Mouse (Mus musculus) embryonic facial prominence, embryonic 13.5 days (tissue): Measurements from ENCODE around the gene Mafg. TPM values are rescaled to one million over a fixed set of nuclear protein-coding genes. Genes with fewer than 3 reads are reported as not detected.
"Not testable (repeated sequence)": the region's sequence is repeated elsewhere in the genome, so short reads cannot be mapped to it uniquely, and the experiment has no call there.

ENCODE experiments used
- ATAC-seq: fragments of 200-750 bp; cut with Nextera tagmentation; 2 replicates; pipeline ENCODE4 v1.8.0; 2017; ENCODE audit warnings: low read depth; ENCODE audit not compliant: insufficient number of reproducible peaks, insufficient read depth, low FRiP score, low TSS enrichment
- H3K27ac ChIP-seq: fragments of 300-500 bp; sonication (generic); 2 replicates; pipeline ENCODE4 v1.5.1; 2015; ENCODE audit warnings: moderate library complexity, mild to moderate bottlenecking, inconsistent platforms
- H3K27me3 ChIP-seq: fragments of 300-500 bp; sonication (generic); 2 replicates; pipeline ENCODE4 v1.6.1; 2015; ENCODE audit warnings: mild to moderate bottlenecking, inconsistent platforms
- H3K36me3 ChIP-seq: fragments of 300-500 bp; sonication (generic); 2 replicates; pipeline ENCODE4 v1.6.1; 2015; ENCODE audit warnings: mild to moderate bottlenecking, inconsistent platforms
- H3K4me1 ChIP-seq: fragments of 300-500 bp; sonication (generic); 2 replicates; pipeline ENCODE4 v1.6.1; 2015; ENCODE audit warnings: inconsistent platforms
- H3K4me2 ChIP-seq: fragments of 300-500 bp; sonication (generic); 2 replicates; pipeline ENCODE4 v1.6.1; 2015; ENCODE audit warnings: moderate library complexity, mild to moderate bottlenecking, inconsistent platforms
- H3K4me3 ChIP-seq: fragments of 300-500 bp; sonication (generic); 2 replicates; pipeline ENCODE4 v1.5.1; 2015; ENCODE audit warnings: mild to moderate bottlenecking, inconsistent platforms
- H3K9ac ChIP-seq: fragments of 300-500 bp; sonication (generic); 2 replicates; pipeline ENCODE4 v1.6.1; 2015; ENCODE audit warnings: mild to moderate bottlenecking, inconsistent platforms
- H3K9me3 ChIP-seq: fragments of 300-500 bp; sonication (generic); 2 replicates; pipeline ENCODE4 v1.6.1; 2016; ENCODE audit warnings: inconsistent platforms
- WGBS: fragments of 180-500 bp; shearing (Covaris S2); methylation state at CpG from one replicate; pipeline ENCODE4 v1.1.7; 2015; ENCODE audit warnings: mixed read lengths; 5-methylcytosine and 5-hydroxymethylcytosine counted together
- polyA plus RNA-seq: library from polyadenylated mRNA; unstranded; fragments of >200 nt; fragmentation: Nextera tagmentation; extraction: Ambion mirVana; gene quantifications from 2 replicates; pipeline ENCODE4 v1.2.1, GENCODE M21; 2015

Gene Mafg
- polyA plus RNA-seq, 1 experiment from 2014 or later: 22.0 TPM

- no peak overlapping the region for H3K4me2 ChIP-seq
- no peak overlapping the region for H3K4me3 ChIP-seq
- H3K4me1 ChIP-seq: peaks cover 13% of the 10 kb centered on the region
- H3K36me3 ChIP-seq: peaks cover 68% of the 10 kb centered on the region
- peaks cover 24% of the 10 kb centered on the region for H3K27me3 ChIP-seq
- ATAC-seq: no peak
- H3K27ac ChIP-seq: no peak overlapping the region
- 0 out of 2 replicates have a peak overlapping the region, but pooled peaks have one; percentile 16 for H3K9ac ChIP-seq
- no peaks in the 10 kb centered on the region for H3K9me3 ChIP-seq
- 90% methylated on average over 7 of the region's 7 CpGs for WGBS
These were observed 27.7 kb downstream of the Mafg start for GRCm38 (mm10) chr11:120605667-120606066.

GRCm38 (mm10) chr11:120603545-120603944 lies 29.9 kb downstream of the Mafg start:
- 80% methylated on average over 2 of the region's 2 CpGs for WGBS
- H3K9me3 ChIP-seq: no peaks in the 10 kb centered on the region
- H3K36me3 ChIP-seq: peaks cover 65% of the 10 kb centered on the region
- no peak overlapping the region for H3K9ac ChIP-seq
- no peak overlapping the region for H3K27ac ChIP-seq
- no peak for ATAC-seq
- no peak overlapping the region for H3K4me2 ChIP-seq
- peaks cover 15% of the 10 kb centered on the region for H3K4me1 ChIP-seq
- peaks cover 16% of the 10 kb centered on the region for H3K27me3 ChIP-seq
- H3K4me3 ChIP-seq: no peak overlapping the region; the same call in 1 of the 2 replicates

DNA sequence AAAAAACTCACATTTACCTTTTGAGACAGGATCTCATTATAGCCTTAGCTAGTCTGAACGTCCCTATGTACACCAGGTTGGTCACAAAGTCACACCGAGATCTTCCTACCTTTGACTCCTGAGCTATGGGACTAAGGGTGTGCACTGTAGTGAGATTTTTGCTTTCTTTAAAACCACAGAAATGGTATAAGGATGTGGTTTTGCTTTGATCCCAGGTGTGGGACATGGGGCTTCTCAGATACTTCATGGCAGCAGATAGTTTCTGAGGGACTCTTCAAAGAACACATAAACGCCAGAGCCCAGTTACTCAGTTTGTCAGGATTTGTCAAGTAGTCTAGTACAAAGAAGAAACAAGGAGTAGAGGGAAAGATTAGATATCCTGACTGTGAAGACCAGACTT lies 32.7 kb downstream of the Mafg start:
- H3K36me3 ChIP-seq: peaks cover 67% of the 10 kb centered on the region
- no peaks in the 10 kb centered on the region for H3K27me3 ChIP-seq
- no peak overlapping the region for H3K4me3 ChIP-seq
- 94% methylated on average over 3 of the region's 3 CpGs for WGBS
- peaks cover 27% of the 10 kb centered on the region for H3K4me1 ChIP-seq
- H3K4me2 ChIP-seq: no peak overlapping the region
- H3K9me3 ChIP-seq: no peaks in the 10 kb centered on the region
- H3K27ac ChIP-seq: no peak overlapping the region
- ATAC-seq: no peak
- no peak overlapping the region for H3K9ac ChIP-seq

GRCm38 (mm10) chr11:120598990-120599549 lies 34.3 kb downstream of the Mafg start:
- H3K27ac ChIP-seq: peak overlapping the region; percentile 94
- WGBS: 46% methylated on average over 17 of the region's 17 CpGs
- peak overlapping the region; percentile 99 for H3K9ac ChIP-seq
- H3K27me3 ChIP-seq: no peaks in the 10 kb centered on the region
- H3K36me3 ChIP-seq: peaks cover 65% of the 10 kb centered on the region
- H3K9me3 ChIP-seq: no peaks in the 10 kb centered on the region
- ATAC-seq: no peak
- peak overlapping the region; percentile 98 for H3K4me3 ChIP-seq
- H3K4me2 ChIP-seq: peak overlapping the region; percentile 98
- H3K4me1 ChIP-seq: peaks cover 27% of the 10 kb centered on the region

DNA sequence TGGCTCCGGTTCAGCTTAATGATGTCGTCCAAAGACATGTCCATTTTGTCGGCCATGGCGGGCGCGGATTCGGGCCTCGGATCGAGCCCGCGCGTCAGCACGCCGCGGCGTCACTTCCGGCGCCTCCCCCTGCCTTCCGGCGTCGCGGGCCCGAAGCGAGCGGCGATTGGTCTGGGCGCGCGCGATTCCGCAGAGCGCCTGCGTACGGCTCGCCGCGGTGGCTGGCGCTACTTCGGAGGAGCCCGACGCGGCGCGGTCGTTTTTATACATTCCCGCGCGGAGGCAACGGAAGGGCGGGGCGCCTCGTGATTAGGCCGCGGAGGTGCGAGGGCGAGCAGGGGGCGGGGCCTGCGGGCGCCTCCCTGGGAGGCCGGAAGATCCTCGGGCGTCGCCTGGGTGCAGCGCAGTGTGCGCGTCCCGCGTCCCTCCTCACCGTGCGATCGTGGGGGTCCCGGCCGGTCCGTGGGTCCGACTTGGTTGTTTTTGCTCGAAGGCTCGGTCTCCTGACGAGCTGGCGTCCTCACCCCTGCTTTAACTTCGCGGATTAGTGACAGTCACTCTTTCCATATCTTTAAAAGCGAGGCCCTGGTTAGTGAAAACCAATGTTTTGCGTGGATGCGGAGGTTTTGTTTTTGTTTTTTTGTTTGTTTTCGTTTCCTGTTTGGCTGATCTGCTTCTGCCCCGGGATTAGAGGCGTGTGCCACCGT lies 35.0 kb downstream of the Mafg start, which contains the start of the genes Alyref and Anapc11:
Gene Alyref, minus strand, starts transcription at position 83 of the 707 bp plus-strand sequence.
Gene Anapc11, plus strand, starts transcription at position 139 of the 707 bp plus-strand sequence.
- peak; percentile 93 for ATAC-seq
- Histone ChIP-seq H3K27ac (peak within 1 kb of the TSS; percentile 94), H3K4me2 (peak within 1 kb of the TSS; percentile 98), H3K4me3 (peak within 1 kb of the TSS; percentile 98), H3K9me3 (no peaks in the 10 kb centered on the region), H3K4me1 (peaks cover 27% of the 10 kb centered on the region), H3K27me3 (no peaks in the 10 kb centered on the region), H3K36me3 (peaks cover 66% of the 10 kb centered on the region), H3K9ac (peak within 1 kb of the TSS; percentile 99)
- WGBS: under 1% methylated on average over 88 of the region's 88 CpGs

GRCm38 (mm10) chr11:120597240-120598235 lies 35.9 kb downstream of the Mafg start:
- Histone ChIP-seq H3K4me3 (peak overlapping the region; percentile 98), H3K27ac (peak overlapping the region; percentile 94), H3K27me3 (no peaks in the 10 kb centered on the region), H3K9ac (peak overlapping the region; percentile 99), H3K4me2 (peak overlapping the region; percentile 98), H3K9me3 (no peaks in the 10 kb centered on the region), H3K4me1 (peaks cover 27% of the 10 kb centered on the region), H3K36me3 (peaks cover 66% of the 10 kb centered on the region)
- peak; percentile 49 for ATAC-seq
- whole genome bisulfite sequencing: 4% methylated on average over 95 of the region's 99 CpGs

DNA sequence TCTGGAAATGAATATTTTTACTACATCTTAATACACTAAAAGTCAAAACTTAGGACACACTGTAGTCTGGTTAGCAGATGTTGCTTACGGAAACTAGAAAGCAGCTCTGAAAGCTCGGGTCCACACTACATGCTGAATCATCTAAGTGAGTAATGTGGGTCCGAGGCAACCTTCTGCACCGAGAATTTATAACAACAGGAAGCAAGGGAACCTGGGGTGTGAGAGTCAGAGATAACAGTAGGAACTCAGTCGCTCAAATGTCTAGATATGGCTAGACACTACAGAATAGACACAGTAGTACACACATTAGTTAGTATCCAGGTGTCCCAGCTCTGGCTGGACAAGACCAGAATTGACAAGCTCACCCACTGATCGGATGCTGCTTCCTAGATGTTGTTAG lies 44.9 kb downstream of the Mafg start:
- ATAC-seq: no peak
- Histone ChIP-seq H3K4me3 (no peak overlapping the region), H3K9ac (no peak overlapping the region), H3K4me1 (no peaks in the 10 kb centered on the region), H3K4me2 (no peak overlapping the region), H3K27me3 (no peaks in the 10 kb centered on the region), H3K27ac (no peak overlapping the region), H3K36me3 (peaks cover 96% of the 10 kb centered on the region), H3K9me3 (peaks cover 4% of the 10 kb centered on the region; the same call in 1 of the 2 replicates)
- WGBS: 95% methylated on average over 6 of the region's 6 CpGs

DNA sequence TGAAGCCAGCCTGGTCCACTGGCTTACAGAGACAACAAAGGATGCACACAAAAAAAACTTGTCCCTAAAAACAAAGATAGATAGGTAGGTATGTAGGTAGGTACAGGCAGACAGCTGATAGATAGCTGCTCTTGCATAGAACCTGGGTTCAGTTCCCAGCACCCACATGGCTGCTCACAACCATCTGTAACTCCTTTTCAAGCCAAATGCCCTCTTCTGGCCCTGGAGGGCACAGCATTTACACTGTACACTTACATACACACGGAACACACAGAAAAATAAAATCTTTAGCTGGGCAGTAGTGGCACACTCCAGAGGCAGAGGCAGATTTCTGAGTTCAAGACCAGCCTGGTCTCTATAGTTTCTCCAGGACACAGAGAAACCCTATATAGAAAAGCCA lies 49.5 kb downstream of the Mafg start:
- no peaks in the 10 kb centered on the region for H3K27me3 ChIP-seq
- H3K27ac ChIP-seq: no peak overlapping the region
- WGBS: 91% methylated on average over 1 of the region's 1 CpGs
- H3K4me3 ChIP-seq: no peak overlapping the region
- peaks cover 63% of the 10 kb centered on the region for H3K36me3 ChIP-seq
- no peak overlapping the region for H3K4me2 ChIP-seq
- no peak overlapping the region for H3K9ac ChIP-seq
- no peak for ATAC-seq
- H3K4me1 ChIP-seq: peaks cover 22% of the 10 kb centered on the region
- H3K9me3 ChIP-seq: peaks cover 4% of the 10 kb centered on the region; the same call in 1 of the 2 replicates

- H3K27me3 ChIP-seq, H3K27ac ChIP-seq, H3K4me3 ChIP-seq, H3K4me2 ChIP-seq, H3K9ac ChIP-seq, ATAC-seq, H3K9me3 ChIP-seq: not testable (repeated sequence)
- H3K36me3 ChIP-seq: peaks cover 63% of the 10 kb centered on the region
- peaks cover 28% of the 10 kb centered on the region for H3K4me1 ChIP-seq
- WGBS: 90% methylated on average over 2 of the region's 2 CpGs
These were observed 50.5 kb downstream of the Mafg start for GRCm38 (mm10) chr11:120582982-120583293.

GRCm38 (mm10) chr11:120582268-120582981 lies 51.0 kb downstream of the Mafg start:
- no peak for ATAC-seq
- Histone ChIP-seq H3K36me3 (peaks cover 63% of the 10 kb centered on the region), H3K27ac (peak overlapping the region; percentile 92), H3K4me2 (peak overlapping the region; percentile 98), H3K4me3 (peak overlapping the region; percentile 87), H3K4me1 (peaks cover 28% of the 10 kb centered on the region), H3K9me3 (peaks cover 4% of the 10 kb centered on the region; the same call in 1 of the 2 replicates), H3K9ac (peak overlapping the region; percentile 95), H3K27me3 (no peaks in the 10 kb centered on the region)
- 83% methylated on average over 8 of the region's 8 CpGs for WGBS
